Mouse (Mus musculus) bone marrow macrophage, adult 2 months (primary cell): ENCODE measurements around the gene Map7. TPM values are rescaled to one million over a fixed set of nuclear protein-coding genes. Genes with fewer than 3 reads are reported as not detected.
A peak's percentile ranks its signal among the peaks of the same experiment; 100 is the strongest.

ENCODE experiments used
- H3K27ac ChIP-seq: 2 replicates; pipeline ENCODE4 v1.5.1; 2012; ENCODE audit warnings: low read depth, low read length; ENCODE audit not compliant: insufficient read depth
- H3K4me1 ChIP-seq: 2 replicates; pipeline ENCODE4 v1.6.1; 2012; ENCODE audit warnings: low read length; ENCODE audit not compliant: control insufficient read depth, insufficient read depth
- H3K4me3 ChIP-seq: 2 replicates; pipeline ENCODE4 v1.5.1; 2012; ENCODE audit warnings: mild to moderate bottlenecking, low read length, moderate library complexity; ENCODE audit not compliant: insufficient read depth
- CTCF ChIP-seq: IDR thresholded peaks from 2 replicates; pipeline ENCODE4 v1.5.1; 2012; ENCODE audit warnings: low read depth, mild to moderate bottlenecking, low read length, moderate library complexity
- POLR2A ChIP-seq: IDR thresholded peaks from 2 replicates; pipeline ENCODE4 v1.6.1; 2012; ENCODE audit warnings: mild to moderate bottlenecking, low read depth, low read length, borderline replicate concordance
- polyA plus RNA-seq: library from polyadenylated mRNA; stranded (reverse); fragments of >200 nt; gene quantifications from 2 replicates; pipeline ENCODE4 v1.2.4, GENCODE M21; 2012; ENCODE audit not compliant: missing spikeins, insufficient read depth, insufficient read length

Gene Map7
- polyA plus RNA-seq, 1 experiment: not detected

DNA sequence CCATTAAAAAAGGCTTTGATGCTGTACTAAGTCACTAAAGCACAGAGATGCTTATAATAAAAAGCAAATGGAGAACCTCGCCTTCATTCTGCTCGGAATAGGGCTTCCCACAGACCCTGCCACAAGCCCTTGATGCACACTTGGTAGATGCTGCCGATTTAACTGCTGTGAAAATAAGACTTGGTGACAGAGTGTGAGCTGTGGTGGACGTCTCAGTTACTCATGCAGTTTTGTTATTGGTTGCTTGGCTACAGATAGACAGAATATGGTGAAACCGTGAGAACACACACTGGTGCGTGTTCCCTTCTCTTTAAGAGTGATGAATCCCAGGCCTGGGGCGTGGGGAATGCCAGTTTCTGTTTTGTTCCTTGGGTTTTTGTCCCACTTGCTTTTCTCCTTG, 120.7 kb downstream of the Map7 start:
- Histone ChIP-seq H3K27ac (no peak overlapping the region), H3K4me1 (no peaks in the 10 kb centered on the region)
- TF ChIP-seq POLR2A (no peak), CTCF (no peak)

DNA sequence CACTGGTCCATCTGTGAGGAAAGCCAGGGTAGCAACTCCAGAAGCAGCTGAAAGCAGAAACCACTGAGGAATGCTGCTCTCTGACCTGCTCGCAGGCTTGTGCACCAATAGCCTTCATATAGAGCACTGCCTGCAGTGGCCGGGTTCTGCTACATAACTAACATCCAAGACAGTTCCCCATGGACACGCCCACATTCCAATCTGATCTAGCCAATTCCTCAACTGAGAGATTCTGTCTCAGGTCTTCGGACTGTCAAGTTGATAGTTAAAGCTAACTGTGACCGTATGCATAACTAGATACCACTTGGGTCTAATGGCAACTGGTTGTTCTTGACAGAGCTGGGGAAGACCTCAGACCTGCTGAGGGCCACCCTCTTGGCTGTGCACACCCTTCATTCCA, 124.1 kb downstream of the Map7 start:
- no peak overlapping the region for H3K27ac ChIP-seq
- no peak overlapping the region for H3K4me3 ChIP-seq
- no peak for TF ChIP-seq POLR2A
- no peak for TF ChIP-seq CTCF
- no peaks in the 10 kb centered on the region for H3K4me1 ChIP-seq

More for the DNA sequence above, 120.7 kb downstream of the Map7 start:
- no peak overlapping the region for H3K4me3 ChIP-seq

DNA sequence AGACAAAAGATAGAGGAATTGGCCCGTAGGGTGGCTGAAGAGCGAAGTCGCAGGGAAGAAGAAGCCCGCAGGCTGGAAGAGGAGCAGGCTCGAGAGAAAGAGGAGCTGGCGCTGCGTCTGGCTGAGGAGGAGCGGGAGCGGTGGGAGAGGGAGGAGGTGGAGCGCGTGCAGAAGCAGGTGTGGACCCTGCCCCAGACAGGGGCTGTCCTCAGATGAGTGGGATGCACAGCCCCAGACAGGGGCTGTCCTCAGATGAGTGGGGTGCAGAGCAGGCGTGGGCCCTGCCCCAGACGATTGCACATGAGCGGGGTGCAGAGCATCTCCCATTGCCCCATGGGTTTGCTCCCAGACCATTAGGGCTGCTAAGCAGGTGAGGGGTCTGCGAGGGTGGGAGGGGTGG, 125.0 kb downstream of the Map7 start:
- TF ChIP-seq CTCF (no peak), POLR2A (no peak)
- no peaks in the 10 kb centered on the region for H3K4me1 ChIP-seq
- H3K4me3 ChIP-seq: no peak overlapping the region
- no peak overlapping the region for H3K27ac ChIP-seq

DNA sequence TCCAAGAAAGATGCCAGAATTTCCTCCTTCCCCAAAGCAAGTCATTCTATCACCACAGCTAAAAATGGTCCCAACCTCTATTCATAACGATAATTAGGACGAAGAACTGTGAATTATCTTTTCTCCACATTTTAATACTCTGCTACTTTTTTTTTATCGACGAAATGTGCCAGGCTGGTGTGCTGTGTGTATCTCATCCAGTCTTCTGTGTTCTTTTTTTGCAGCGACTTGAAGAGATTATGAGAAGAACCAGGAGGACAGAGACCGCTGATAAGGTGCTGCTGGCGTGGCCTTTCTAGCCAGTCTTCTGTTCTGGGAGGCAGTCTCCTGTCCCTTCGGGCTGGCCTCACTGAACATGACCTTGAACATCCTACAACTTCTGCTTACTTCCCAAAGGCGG, 125.8 kb downstream of the Map7 start:
- Histone ChIP-seq H3K4me1 (no peaks in the 10 kb centered on the region), H3K27ac (no peak overlapping the region), H3K4me3 (no peak overlapping the region)
- TF ChIP-seq CTCF (no peak), POLR2A (no peak)

DNA sequence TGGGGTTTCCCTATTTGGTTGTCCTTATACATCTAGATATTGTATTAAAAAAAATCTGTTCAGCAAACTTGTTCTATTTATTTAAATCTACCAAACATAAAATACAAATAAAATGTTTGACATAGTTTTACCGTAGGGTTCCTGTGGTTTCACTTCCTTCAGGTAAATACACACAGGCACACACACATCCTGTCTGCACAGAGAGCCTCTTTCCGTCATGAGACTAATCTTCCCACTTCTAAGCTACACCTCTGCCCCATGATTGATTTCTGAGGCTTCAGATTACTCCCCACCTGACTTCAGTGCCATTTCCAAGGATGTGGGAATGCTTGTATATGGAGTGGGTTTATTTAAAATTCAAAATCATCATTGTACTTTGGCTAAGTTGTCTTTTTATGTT, 133.2 kb downstream of the Map7 start:
- TF ChIP-seq POLR2A: no peak
- no peak for TF ChIP-seq CTCF
- no peaks in the 10 kb centered on the region for H3K4me1 ChIP-seq
- H3K27ac ChIP-seq: no peak overlapping the region
- no peak overlapping the region for H3K4me3 ChIP-seq

DNA sequence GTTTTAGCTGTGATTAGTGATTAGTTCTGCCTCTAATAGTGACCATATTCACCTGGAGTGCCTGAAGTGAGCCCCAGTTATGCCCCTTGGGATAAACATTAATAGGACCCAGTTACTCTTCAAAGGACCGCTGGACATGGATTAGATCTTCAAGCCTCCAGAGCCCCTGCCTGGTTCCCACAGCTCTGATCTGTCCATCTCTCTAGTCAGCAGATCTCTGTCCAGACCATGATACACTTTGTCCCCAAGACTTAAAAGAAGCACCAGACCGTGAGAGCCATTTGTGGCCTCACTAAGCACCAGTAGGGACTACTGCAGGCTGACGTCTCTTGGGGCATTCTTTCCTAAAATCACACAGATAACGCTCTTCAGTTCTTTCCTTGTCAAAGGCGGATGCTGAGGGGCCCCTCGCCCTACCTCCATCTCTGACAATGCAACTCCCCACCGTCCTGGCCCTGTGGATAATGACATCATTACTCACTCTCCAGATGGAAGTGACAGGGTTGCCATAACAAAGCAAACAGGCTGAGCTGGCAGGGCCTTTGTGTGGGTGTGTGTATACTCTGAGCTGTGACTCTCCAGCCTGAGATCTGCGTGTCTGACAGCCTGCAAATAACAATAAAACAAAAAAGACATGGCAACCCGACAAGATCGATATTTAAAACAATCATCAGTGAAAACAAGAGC, 137.2 kb downstream of the Map7 start:
- Histone ChIP-seq H3K4me3 (no peak overlapping the region), H3K4me1 (no peaks in the 10 kb centered on the region), H3K27ac (no peak overlapping the region)
- TF ChIP-seq POLR2A: no peak
- no peak for TF ChIP-seq CTCF

DNA sequence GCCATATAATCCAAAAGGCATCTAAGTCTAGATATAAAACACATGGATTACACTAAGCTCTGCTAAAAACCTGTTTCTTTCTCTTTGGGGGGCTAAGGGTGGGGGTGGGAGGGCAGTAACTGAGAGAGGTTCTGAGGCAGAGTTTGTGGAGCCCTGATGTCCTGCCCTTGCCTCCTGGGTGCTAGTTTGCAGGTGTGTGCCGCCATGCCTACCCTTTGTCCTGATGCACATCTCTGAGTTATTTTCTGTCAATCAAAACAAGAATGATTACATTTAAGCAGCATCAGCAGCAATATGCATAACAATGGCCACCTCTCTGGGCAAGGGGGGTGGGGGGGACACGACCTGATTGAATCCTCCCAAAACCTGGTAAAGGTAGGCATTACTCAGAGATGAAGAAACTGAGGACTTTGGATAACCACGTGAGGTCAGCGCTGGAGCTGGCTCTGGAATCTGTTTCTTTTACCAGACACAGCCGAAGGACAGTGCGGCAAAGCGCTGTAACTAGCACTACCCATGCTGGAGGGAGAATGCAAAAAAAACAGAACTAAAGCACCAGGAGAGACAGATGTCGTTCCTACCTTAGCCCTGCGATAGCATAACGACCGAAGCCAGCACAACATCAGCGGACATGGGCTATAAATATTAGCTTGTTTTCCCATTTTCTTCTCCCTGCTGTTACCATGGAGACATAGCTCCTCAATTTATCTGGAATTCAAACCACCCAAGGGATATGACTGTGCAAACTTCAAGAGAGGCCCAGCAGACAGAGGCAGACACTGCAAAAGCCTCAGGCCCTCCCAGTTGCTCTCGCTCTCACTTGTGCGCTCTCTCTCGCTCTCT, 137.9 kb downstream of the Map7 start:
- no peak overlapping the region for H3K4me3 ChIP-seq
- no peak overlapping the region for H3K27ac ChIP-seq
- TF ChIP-seq POLR2A (no peak), CTCF (no peak)
- no peaks in the 10 kb centered on the region for H3K4me1 ChIP-seq

DNA sequence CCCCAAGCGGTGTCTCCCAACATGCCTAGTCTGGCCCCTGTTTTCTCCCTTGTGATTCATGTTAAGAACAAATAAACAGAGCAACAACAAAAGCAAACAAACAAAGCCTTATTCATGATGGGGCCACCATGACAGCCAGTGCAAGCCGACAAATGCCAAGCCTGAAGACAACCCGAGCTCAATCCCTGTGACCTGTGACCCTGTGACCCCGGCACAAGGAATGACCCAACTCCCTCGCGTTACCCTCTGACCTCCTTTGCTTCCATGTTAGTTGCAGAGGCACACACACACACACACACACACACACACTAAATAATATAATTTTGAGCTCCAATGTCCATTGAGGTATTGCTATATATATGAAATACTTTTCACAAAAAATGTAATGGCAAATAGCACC, 139.1 kb downstream of the Map7 start:
- Histone ChIP-seq H3K4me3 (no peak overlapping the region), H3K4me1 (no peaks in the 10 kb centered on the region), H3K27ac (no peak overlapping the region)
- TF ChIP-seq CTCF (no peak), POLR2A (no peak)

DNA sequence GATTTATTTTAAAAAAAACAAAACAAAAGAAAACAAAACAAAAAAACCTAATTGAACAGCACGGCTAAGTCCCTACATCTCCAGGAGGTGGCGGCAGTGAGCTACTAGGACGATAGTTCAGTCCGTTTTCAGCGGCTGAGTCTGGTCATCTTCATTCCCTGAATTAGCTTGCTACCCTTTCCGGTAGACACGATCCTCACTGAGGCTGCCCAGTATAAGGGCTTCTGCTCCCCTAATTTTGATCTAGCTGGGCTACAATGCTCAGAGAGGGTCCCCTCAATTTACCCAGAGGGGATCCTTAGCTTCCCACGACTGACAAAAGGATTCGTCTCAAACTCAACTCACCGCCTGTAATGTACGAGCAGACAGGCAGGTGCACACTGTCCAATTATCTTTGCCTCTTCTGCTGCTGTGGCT, 142.2 kb downstream of the Map7 start:
- peak overlapping the region; percentile 8; the same call in 1 of the 2 replicates for H3K4me3 ChIP-seq
- H3K27ac ChIP-seq: no peak overlapping the region

DNA sequence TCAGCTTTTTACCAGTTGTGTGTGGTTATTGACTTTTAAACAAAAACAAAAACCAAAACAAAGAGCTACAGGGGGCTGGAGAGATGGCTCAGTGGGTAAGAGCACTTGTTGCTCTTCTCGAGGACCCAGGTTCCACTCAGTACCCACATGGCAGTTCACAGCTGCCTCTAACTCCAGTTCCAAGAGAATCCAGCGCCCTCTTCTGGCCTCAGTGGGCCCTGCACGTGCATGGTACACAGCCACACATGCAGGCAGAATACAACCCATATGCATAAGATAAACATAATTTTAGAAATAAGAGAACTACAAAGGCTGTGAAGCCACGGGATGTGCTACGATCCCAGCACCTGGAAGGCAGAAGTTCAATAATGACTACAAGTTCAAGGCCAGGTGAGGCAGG, 147.7 kb downstream of the Map7 start:
- H3K4me3 ChIP-seq: no peak overlapping the region
- TF ChIP-seq POLR2A (no peak), CTCF (no peak)
- no peaks in the 10 kb centered on the region for H3K4me1 ChIP-seq
- no peak overlapping the region for H3K27ac ChIP-seq

More for the DNA sequence above, 142.2 kb downstream of the Map7 start:
- no peaks in the 10 kb centered on the region for H3K4me1 ChIP-seq
- TF ChIP-seq CTCF (peak; percentile 59), POLR2A (no peak)
